Mouse (Mus musculus) myocyte (in vitro differentiated cells): ENCODE data around the gene Erich3. TPM values are rescaled to one million over a fixed set of nuclear protein-coding genes. Genes with fewer than 3 reads are reported as not detected.

Source experiments
- H3K27me3 ChIP-seq: one replicate; pipeline ENCODE4 v1.6.1; 2011; ENCODE audit not compliant: control insufficient read depth, insufficient read depth, insufficient read length
- H3K36me3 ChIP-seq: one replicate; pipeline ENCODE4 v1.6.1; 2011; ENCODE audit not compliant: control insufficient read depth, insufficient read depth
- H3K4me2 ChIP-seq: one replicate; pipeline ENCODE4 v1.6.1; 2011; ENCODE audit warnings: low read depth, control low read depth
- H3K4me3 ChIP-seq: one replicate; pipeline ENCODE4 v1.5.1; 2011; ENCODE audit warnings: mild to moderate bottlenecking, control low read depth, moderate library complexity
- H3K79me2 ChIP-seq: one replicate; pipeline ENCODE4 v1.6.1; 2011; ENCODE audit not compliant: control insufficient read depth, insufficient read depth
- H3ac ChIP-seq: one replicate; pipeline ENCODE4 v1.6.1; 2011; ENCODE audit not compliant: control insufficient read depth, insufficient read length
- CEBPB ChIP-seq: IDR thresholded peaks from 2 replicates; pipeline ENCODE4 v1.6.1; 2011; ENCODE audit warnings: mild to moderate bottlenecking, moderate library complexity; ENCODE audit not compliant: poor library complexity, insufficient read depth, severe bottlenecking
- E2F4 ChIP-seq: IDR thresholded peaks from one replicate; pipeline ENCODE4 v1.6.1; 2011; ENCODE audit warnings: mild to moderate bottlenecking, control low read depth, moderate library complexity; ENCODE audit not compliant: insufficient read depth
- MAX ChIP-seq: IDR thresholded peaks from one replicate; pipeline ENCODE4 v1.6.1; 2011; ENCODE audit warnings: low read depth, mild to moderate bottlenecking, control low read depth
- MYOD1 ChIP-seq, 3 experiments: IDR thresholded peaks; one replicate each; pipeline ENCODE4 v1.6.1; 2011; ENCODE audit warnings: control low read depth in 2 of 3, low read depth in 2 of 3, mild to moderate bottlenecking in 2 of 3, moderate library complexity in 1 of 3; ENCODE audit not compliant: insufficient read length in 2 of 3, control insufficient read depth in 1 of 3
- MYOG ChIP-seq, 3 experiments: IDR thresholded peaks; one replicate each; pipeline ENCODE4 v1.6.1; 2011; ENCODE audit warnings: control low read depth in 2 of 3, low read depth in 2 of 3, mild to moderate bottlenecking in 2 of 3; ENCODE audit not compliant: insufficient read length in 2 of 3, control insufficient read depth in 1 of 3, insufficient read depth in 1 of 3
- POLR2A ChIP-seq: IDR thresholded peaks from one replicate; pipeline ENCODE4 v1.6.1; 2011; ENCODE audit warnings: low read depth, mild to moderate bottlenecking, control low read depth, moderate library complexity; ENCODE audit not compliant: insufficient read length
- POLR2AphosphoS2 ChIP-seq: IDR thresholded peaks from one replicate; pipeline ENCODE4 v1.6.1; 2011; ENCODE audit warnings: low read depth, control low read depth; ENCODE audit not compliant: insufficient read length
- REST ChIP-seq: IDR thresholded peaks from one replicate; pipeline ENCODE4 v1.6.1; 2011; ENCODE audit warnings: mild to moderate bottlenecking, control low read depth, moderate library complexity; ENCODE audit not compliant: insufficient read depth, insufficient read length
- SRF ChIP-seq: IDR thresholded peaks from one replicate; pipeline ENCODE4 v1.6.1; 2011; ENCODE audit warnings: low read depth; ENCODE audit not compliant: control insufficient read depth, insufficient read length
- TCF12 ChIP-seq: IDR thresholded peaks from one replicate; pipeline ENCODE4 v1.6.1; 2011; ENCODE audit warnings: mild to moderate bottlenecking, control low read depth; ENCODE audit not compliant: poor library complexity, insufficient read depth, severe bottlenecking
- TCF3 ChIP-seq: IDR thresholded peaks from one replicate; pipeline ENCODE4 v1.6.1; 2011; ENCODE audit warnings: low read depth, control low read depth; ENCODE audit not compliant: insufficient read length
- USF1 ChIP-seq: IDR thresholded peaks from one replicate; pipeline ENCODE4 v1.6.1; 2011; ENCODE audit warnings: low read depth, mild to moderate bottlenecking, control low read depth, moderate library complexity
- polyA plus RNA-seq: library from polyadenylated mRNA; unstranded; fragments of >200 nt; fragmentation: generic; extraction: Trizol; gene quantifications from one replicate; pipeline ENCODE4 v1.2.1, GENCODE M21; 2012; ENCODE audit warnings: missing spikeins

The Erich3 gene
- polyA plus RNA-seq, 1 experiment = not detected

DNA sequence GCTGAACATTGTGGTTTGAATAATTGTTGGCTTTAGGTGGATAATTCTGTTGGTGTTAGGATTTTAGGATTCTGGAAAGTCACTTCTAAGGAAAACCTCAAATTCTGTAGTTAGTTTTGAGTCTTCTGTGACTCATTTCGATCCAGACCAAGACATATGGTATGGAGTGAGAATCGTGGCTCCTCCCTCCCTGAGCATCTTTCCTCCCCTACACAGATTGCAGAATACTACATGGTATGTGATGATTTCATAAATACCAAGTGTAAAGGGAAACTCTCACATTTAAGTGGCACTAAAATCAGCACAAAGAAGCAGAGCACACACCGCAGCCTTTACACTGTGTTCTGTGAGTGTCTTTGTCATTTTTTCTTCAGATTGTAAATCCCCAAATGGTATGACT, 4.8 kb downstream of the Erich3 start:
- TF ChIP-seq CEBPB (no peak), MAX (no peak), POLR2A (no peak), TCF3 (no peak), POLR2AphosphoS2 (no peak), MYOD1 (IDR thresholded peaks at IDR 0.05; ENCODE audit: control insufficient read depth in 1 of 3, insufficient read length in 2 of 3, low read depth in 2 of 3) (no peak), SRF (no peak), USF1 (no peak), REST (no peak), MYOG (IDR thresholded peaks at IDR 0.05; ENCODE audit: control insufficient read depth in 1 of 3, insufficient read depth in 1 of 3, insufficient read length in 2 of 3, low read depth in 2 of 3) (no peak), E2F4 (no peak), TCF12 (no peak)
- H3ac ChIP-seq = no peak overlapping the region
- peaks cover 7% of the 10 kb centered on the region for H3K27me3 ChIP-seq
- no peaks in the 10 kb centered on the region for H3K36me3 ChIP-seq
- H3K4me3 ChIP-seq = no peak overlapping the region
- no peak overlapping the region for H3K4me2 ChIP-seq
- H3K79me2 ChIP-seq = no peaks in the 10 kb centered on the region

DNA sequence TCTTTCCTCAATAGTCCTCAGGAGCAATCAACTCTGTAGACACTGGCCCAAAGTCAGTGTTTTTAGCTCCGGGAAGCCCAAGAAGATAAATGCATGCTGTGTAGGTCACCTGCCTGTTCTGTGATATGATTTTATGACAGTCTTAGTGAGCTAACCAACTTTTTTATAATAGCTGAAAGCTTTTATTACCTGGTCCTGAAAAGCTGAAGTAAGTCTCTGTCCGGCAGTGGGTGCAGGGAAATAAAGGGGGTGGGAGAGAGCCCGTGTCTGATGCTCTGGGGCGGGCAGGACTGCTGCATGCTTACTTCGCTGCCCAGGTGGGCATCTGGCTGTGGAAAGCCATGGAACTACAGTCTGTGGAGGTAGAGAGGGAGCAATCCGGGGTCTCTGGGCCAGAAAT, 6.9 kb downstream of the Erich3 start:
- no peaks in the 10 kb centered on the region for H3K79me2 ChIP-seq
- no peak overlapping the region for H3K4me3 ChIP-seq
- H3K27me3 ChIP-seq = no peaks in the 10 kb centered on the region
- no peak overlapping the region for H3ac ChIP-seq
- H3K4me2 ChIP-seq = no peak overlapping the region
- no peaks in the 10 kb centered on the region for H3K36me3 ChIP-seq
- TF ChIP-seq POLR2AphosphoS2 = no peak
- TF ChIP-seq POLR2A = no peak
- no peak for TF ChIP-seq TCF3
- no peak for TF ChIP-seq USF1
- no peak for TF ChIP-seq E2F4
- TF ChIP-seq CEBPB = no peak
- no peak for TF ChIP-seq MYOD1 (IDR thresholded peaks at IDR 0.05; ENCODE audit: control insufficient read depth in 1 of 3, insufficient read length in 2 of 3, low read depth in 2 of 3)
- TF ChIP-seq REST = no peak
- TF ChIP-seq MAX = no peak
- no peak for TF ChIP-seq SRF
- TF ChIP-seq TCF12 = no peak
- TF ChIP-seq MYOG (IDR thresholded peaks at IDR 0.05; ENCODE audit: control insufficient read depth in 1 of 3, insufficient read depth in 1 of 3, insufficient read length in 2 of 3, low read depth in 2 of 3) = no peak

DNA sequence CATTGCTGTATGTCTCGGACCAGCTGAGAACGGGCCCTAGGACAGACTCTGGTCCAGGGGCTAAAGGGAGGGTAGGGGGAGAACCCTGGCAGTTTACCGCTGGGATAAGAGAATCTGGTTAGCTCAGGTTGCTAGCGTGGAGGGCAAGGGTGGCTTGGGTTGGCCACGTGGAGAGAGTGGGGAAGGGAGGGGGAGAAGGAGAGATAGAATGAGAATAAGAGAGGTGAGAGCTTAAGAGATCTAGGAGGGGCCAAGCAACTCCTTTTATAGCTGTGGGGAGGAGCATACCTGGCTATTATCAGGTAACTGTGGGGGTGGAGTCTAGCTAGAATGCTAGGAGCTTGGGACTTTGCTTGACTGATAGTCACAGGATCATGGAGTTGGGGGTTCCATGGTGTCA, 7.4 kb downstream of the Erich3 start:
- no peaks in the 10 kb centered on the region for H3K79me2 ChIP-seq
- H3K36me3 ChIP-seq = no peaks in the 10 kb centered on the region
- H3ac ChIP-seq = no peak overlapping the region
- no peak overlapping the region for H3K4me2 ChIP-seq
- H3K27me3 ChIP-seq = no peaks in the 10 kb centered on the region
- no peak overlapping the region for H3K4me3 ChIP-seq
- TF ChIP-seq MYOG (IDR thresholded peaks at IDR 0.05; ENCODE audit: control insufficient read depth in 1 of 3, insufficient read depth in 1 of 3, insufficient read length in 2 of 3, low read depth in 2 of 3) (no peak), MYOD1 (IDR thresholded peaks at IDR 0.05; ENCODE audit: control insufficient read depth in 1 of 3, insufficient read length in 2 of 3, low read depth in 2 of 3) (no peak), MAX (no peak), REST (no peak), TCF3 (no peak), USF1 (no peak), SRF (no peak), CEBPB (no peak), POLR2AphosphoS2 (no peak), TCF12 (no peak), E2F4 (no peak), POLR2A (no peak)

DNA sequence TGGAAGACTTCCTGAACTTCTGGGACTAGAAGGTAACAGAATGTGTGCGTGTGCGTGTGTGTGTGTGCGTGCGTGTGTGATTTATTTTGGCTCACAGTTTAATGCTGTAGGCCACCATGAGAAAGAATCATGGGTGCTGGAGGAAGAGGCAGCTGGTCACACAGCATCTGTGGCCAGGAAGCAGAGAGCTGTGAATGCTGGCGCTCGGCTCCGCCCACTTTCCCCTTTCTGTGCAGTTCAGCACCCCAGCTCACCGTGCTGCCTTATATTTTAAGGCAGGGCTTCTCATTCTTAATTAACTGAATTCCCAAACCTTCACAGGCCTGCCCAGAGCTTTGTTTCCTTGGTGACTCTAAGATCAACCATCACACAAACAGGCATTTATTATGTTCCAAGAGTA, 9.7 kb downstream of the Erich3 start:
- Histone ChIP-seq H3K79me2 (no peaks in the 10 kb centered on the region), H3ac (no peak overlapping the region), H3K4me2 (no peak overlapping the region), H3K4me3 (no peak overlapping the region), H3K27me3 (no peaks in the 10 kb centered on the region), H3K36me3 (no peaks in the 10 kb centered on the region)
- no peak for TF ChIP-seq CEBPB
- no peak for TF ChIP-seq USF1
- TF ChIP-seq MYOD1 (IDR thresholded peaks at IDR 0.05; ENCODE audit: control insufficient read depth in 1 of 3, insufficient read length in 2 of 3, low read depth in 2 of 3) = no peak
- no peak for TF ChIP-seq E2F4
- no peak for TF ChIP-seq REST
- no peak for TF ChIP-seq SRF
- TF ChIP-seq MAX = no peak

DNA sequence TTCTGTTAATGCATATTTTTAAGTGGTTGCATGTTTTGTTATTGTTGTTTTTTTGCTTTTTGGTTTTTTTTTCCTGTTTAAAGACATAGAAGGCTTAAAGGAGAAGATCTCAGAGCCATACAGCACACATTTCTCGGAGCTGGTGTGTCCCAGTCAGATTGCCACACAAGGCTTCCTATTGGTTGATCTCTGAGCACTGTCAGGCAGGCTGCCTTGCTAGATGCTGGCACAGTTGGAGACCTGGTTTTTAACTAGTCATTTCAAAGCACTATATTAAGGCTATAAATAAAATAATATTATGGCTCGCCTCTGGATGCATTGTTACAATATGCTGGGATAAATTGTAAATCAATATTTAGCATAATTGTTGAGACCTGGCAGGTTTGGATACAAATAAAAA, 18.9 kb downstream of the Erich3 start:
- no peaks in the 10 kb centered on the region for H3K36me3 ChIP-seq
- no peaks in the 10 kb centered on the region for H3K27me3 ChIP-seq
- no peak overlapping the region for H3K4me3 ChIP-seq
- no peak overlapping the region for H3K4me2 ChIP-seq
- no peak overlapping the region for H3ac ChIP-seq
- TF ChIP-seq TCF12 (no peak), MYOD1 (IDR thresholded peaks at IDR 0.05; ENCODE audit: control insufficient read depth in 1 of 3, insufficient read length in 2 of 3, low read depth in 2 of 3) (no peak), CEBPB (no peak), POLR2AphosphoS2 (no peak), TCF3 (no peak), REST (no peak), MAX (no peak), E2F4 (no peak), SRF (no peak), POLR2A (no peak), MYOG (IDR thresholded peaks at IDR 0.05; ENCODE audit: control insufficient read depth in 1 of 3, insufficient read depth in 1 of 3, insufficient read length in 2 of 3, low read depth in 2 of 3) (no peak), USF1 (no peak)
- H3K79me2 ChIP-seq = no peaks in the 10 kb centered on the region
